ENCODE assay signal across 8 mouse cellular contexts in genomic region chr4:133074894-133075572, GRCm38 (mm10). TPM values are rescaled to one million over a fixed set of nuclear protein-coding genes. Genes with fewer than 3 reads are reported as not detected.
DNase-seq lines count a peak whose midpoint lies in the region; ATAC-seq and TF ChIP-seq lines count a peak whose summit lies in the region.

No protein-coding gene starts in this region.

- TF ChIP-seq CTCF in hindbrain, postnatal 0 days (IDR thresholded peaks at IDR 0.05; ENCODE audit: low read depth) = no peak
- TF ChIP-seq CTCF in olfactory bulb, adult 2 months (IDR thresholded peaks at IDR 0.05; ENCODE audit: insufficient read depth, low read depth, low read length) = no peak

- peaks cover 66% of the 10 kb centered on the region for H3K36me3 ChIP-seq in forebrain, embryonic 10.5 days (replicated peaks)
- no peaks in the 10 kb centered on the region; the same call in 1 of the 2 replicates for H3K36me3 ChIP-seq in forebrain, embryonic 11.5 days (ENCODE audit: control insufficient read depth, insufficient read depth, low read length)
- peaks cover 43% of the 10 kb centered on the region for H3K36me3 ChIP-seq in midbrain, embryonic 10.5 days
- no peaks in the 10 kb centered on the region for H3K36me3 ChIP-seq in midbrain, embryonic 11.5 days (ENCODE audit: control insufficient read depth, insufficient read depth, low read length)
- H3K36me3 ChIP-seq in hindbrain, postnatal 0 days (ENCODE audit: insufficient read depth, low read length) = peaks cover 14% of the 10 kb centered on the region

- H3K4me3 ChIP-seq in forebrain, embryonic 10.5 days = no peak overlapping the region
- H3K4me3 ChIP-seq in forebrain, embryonic 11.5 days (ENCODE audit: low read depth, low read length) = no peak overlapping the region
- no peak overlapping the region for H3K4me3 ChIP-seq in midbrain, embryonic 10.5 days
- no peak overlapping the region for H3K4me3 ChIP-seq in midbrain, embryonic 11.5 days (ENCODE audit: low read depth, low read length)
- H3K4me3 ChIP-seq in hindbrain, postnatal 0 days (ENCODE audit: low read length) = no peak overlapping the region
- no peak overlapping the region for H3K4me3 ChIP-seq in olfactory bulb, adult 2 months (ENCODE audit: insufficient read depth, low read depth, low read length)

- peak overlapping the region; percentile 64 for H3K27ac ChIP-seq in forebrain, embryonic 10.5 days
- no peak overlapping the region for H3K27ac ChIP-seq in forebrain, embryonic 11.5 days (ENCODE audit: low read depth, low read length)
- H3K27ac ChIP-seq in midbrain, embryonic 10.5 days (replicated peaks) = peak overlapping the region; percentile 76
- H3K27ac ChIP-seq in midbrain, embryonic 11.5 days (ENCODE audit: low read depth, low read length) = no peak overlapping the region
- peak overlapping the region; percentile 86 for H3K27ac ChIP-seq in hindbrain, postnatal 0 days
- H3K27ac ChIP-seq in olfactory bulb, adult 2 months (ENCODE audit: insufficient read depth, low read depth, low read length) = peak overlapping the region; percentile 38; the same call in 1 of the 2 replicates

- TF ChIP-seq POLR2A in olfactory bulb, adult 2 months (IDR thresholded peaks at IDR 0.05; ENCODE audit: insufficient read depth, low read depth, low read length) = no peak

- no peak for ATAC-seq in forebrain, embryonic 11.5 days (replicated peaks; ENCODE audit: low FRiP score)
- no peak for ATAC-seq in midbrain, embryonic 11.5 days (ENCODE audit: low FRiP score)
- peak; percentile 22; the same call in 1 of the 2 replicates for ATAC-seq in hindbrain, postnatal 0 days

- no peaks in the 10 kb centered on the region for H3K27me3 ChIP-seq in forebrain, embryonic 10.5 days (ENCODE audit: poor library complexity, severe bottlenecking)
- H3K27me3 ChIP-seq in forebrain, embryonic 11.5 days (ENCODE audit: control insufficient read depth, insufficient read depth, low read length) = no peaks in the 10 kb centered on the region
- no peaks in the 10 kb centered on the region; the same call in 1 of the 2 replicates for H3K27me3 ChIP-seq in midbrain, embryonic 10.5 days (ENCODE audit: low read depth, poor library complexity, severe bottlenecking)
- H3K27me3 ChIP-seq in midbrain, embryonic 11.5 days (ENCODE audit: control insufficient read depth, insufficient read depth, low read length) = no peaks in the 10 kb centered on the region
- no peaks in the 10 kb centered on the region for H3K27me3 ChIP-seq in hindbrain, postnatal 0 days (ENCODE audit: insufficient read depth, low read length)

- no peak overlapping the region for H3K9ac ChIP-seq in forebrain, embryonic 11.5 days (ENCODE audit: low read length)
- no peak overlapping the region for H3K9ac ChIP-seq in midbrain, embryonic 11.5 days (ENCODE audit: low read length)
- H3K9ac ChIP-seq in hindbrain, postnatal 0 days (replicated peaks; ENCODE audit: low read length) = peak overlapping the region; percentile 2; the same call in 1 of the 2 replicates

- no peak for DNase-seq in forebrain, embryonic 10.5 days (ENCODE audit: extremely low spot score, low spot score)
- DNase-seq in forebrain, embryonic 11.5 days (ENCODE audit: low spot score) = no peak
- no peak for DNase-seq in midbrain, embryonic 10.5 days (ENCODE audit: low spot score)
- DNase-seq in midbrain, embryonic 11.5 days (ENCODE audit: low spot score, missing footprints) = no peak
- DNase-seq in hindbrain, postnatal 0 days (ENCODE audit: low spot score) = peak; percentile 78
- no peak for DNase-seq in kidney, adult 11 months
- DNase-seq in left cerebral cortex, adult 11 months (ENCODE audit: low spot score) = no peak

- H3K9me3 ChIP-seq in forebrain, embryonic 10.5 days = no peaks in the 10 kb centered on the region
- no peaks in the 10 kb centered on the region for H3K9me3 ChIP-seq in forebrain, embryonic 11.5 days (ENCODE audit: control insufficient read depth, low read length)
- H3K9me3 ChIP-seq in midbrain, embryonic 10.5 days (replicated peaks) = no peaks in the 10 kb centered on the region
- no peaks in the 10 kb centered on the region for H3K9me3 ChIP-seq in midbrain, embryonic 11.5 days (ENCODE audit: control insufficient read depth, low read length)
- H3K9me3 ChIP-seq in hindbrain, postnatal 0 days (ENCODE audit: low read length) = no peaks in the 10 kb centered on the region

- 71% methylated on average over 8 of the region's 8 CpGs for WGBS in forebrain, embryonic 10.5 days
- 64% methylated on average over 8 of the region's 8 CpGs for WGBS in forebrain, embryonic 11.5 days
- 65% methylated on average over 8 of the region's 8 CpGs for WGBS in midbrain, embryonic 10.5 days
- WGBS in midbrain, embryonic 11.5 days = 67% methylated on average over 8 of the region's 8 CpGs
- 26% methylated on average over 8 of the region's 8 CpGs for WGBS in hindbrain, postnatal 0 days
- WGBS in olfactory bulb, adult 2 months = 49% methylated on average over 8 of the region's 8 CpGs

- peaks cover 76% of the 10 kb centered on the region for H3K4me1 ChIP-seq in forebrain, embryonic 10.5 days
- H3K4me1 ChIP-seq in forebrain, embryonic 11.5 days (replicated peaks; ENCODE audit: control insufficient read depth, insufficient read depth, low read length) = peaks cover 18% of the 10 kb centered on the region
- peaks cover 86% of the 10 kb centered on the region for H3K4me1 ChIP-seq in midbrain, embryonic 10.5 days
- H3K4me1 ChIP-seq in midbrain, embryonic 11.5 days (ENCODE audit: control insufficient read depth, insufficient read depth, low read length) = peaks cover 24% of the 10 kb centered on the region
- peaks cover 22% of the 10 kb centered on the region for H3K4me1 ChIP-seq in hindbrain, postnatal 0 days (ENCODE audit: insufficient read depth, low read length)
- peaks cover 41% of the 10 kb centered on the region for H3K4me1 ChIP-seq in olfactory bulb, adult 2 months (ENCODE audit: control insufficient read depth, insufficient read depth, low read length)

- no peak overlapping the region for H3K4me2 ChIP-seq in forebrain, embryonic 11.5 days (ENCODE audit: low read depth, low read length, severe bottlenecking)
- H3K4me2 ChIP-seq in midbrain, embryonic 11.5 days = no peak overlapping the region
- H3K4me2 ChIP-seq in hindbrain, postnatal 0 days (ENCODE audit: low read depth, low read length) = no peak overlapping the region

RNA-seq across cellular contexts. Expression of gene Wasf2, which starts 55.3 kb away (rescaled TPM):
- 47.4 and 49.1 TPM in 2 replicates for polyA plus RNA-seq in forebrain, embryonic 10.5 days (2016; fragmentation: Nextera tagmentation; extraction: Ambion mirVana)
- 28.8 and 33.2 TPM in 2 replicates for polyA plus RNA-seq in forebrain, embryonic 11.5 days (2014; fragmentation: Nextera tagmentation; extraction: Ambion mirVana)
- 48.3 and 50.3 TPM in 2 replicates for polyA plus RNA-seq in midbrain, embryonic 10.5 days (2016; fragmentation: Nextera tagmentation; extraction: Ambion mirVana)
- polyA plus RNA-seq in midbrain, embryonic 11.5 days (2014; fragmentation: Nextera tagmentation; extraction: Ambion mirVana) = 38.3 and 40.1 TPM in 2 replicates
- 14.1 and 14.7 TPM in 2 replicates for total RNA-seq in hindbrain, postnatal 0 days (2014; rRNA removed)
- polyA plus RNA-seq in hindbrain, postnatal 0 days (2015; fragmentation: Nextera tagmentation; extraction: Ambion mirVana) = 27.5 and 32.3 TPM in 2 replicates
- polyA plus RNA-seq in olfactory bulb, adult 2 months (2012; ENCODE audit: insufficient read depth, insufficient read length, low replicate concordance, missing spikeins) = not detected in 2 replicates

Comparison
In these comparisons a context has a peak if more than half of its experiments do, and no peak if none do; other contexts are left out.
1. H3K27ac ChIP-seq: peak in forebrain, embryonic 10.5 days (single experiment), midbrain, embryonic 10.5 days (single experiment), hindbrain, postnatal 0 days (single experiment) and olfactory bulb, adult 2 months (single experiment); none in forebrain, embryonic 11.5 days (single experiment) and midbrain, embryonic 11.5 days (single experiment).
2. RNA of gene Wasf2, which starts 55.3 kb away (polyA plus RNA-seq): 48.3 to 50.3 TPM in midbrain, embryonic 10.5 days, 47.4 to 49.1 TPM in forebrain, embryonic 10.5 days, 38.3 to 40.1 TPM in midbrain, embryonic 11.5 days, 28.8 to 33.2 TPM in forebrain, embryonic 11.5 days and 27.5 to 32.3 TPM in hindbrain, postnatal 0 days; not detected in olfactory bulb, adult 2 months; every median in the first group is over 10 times any median in the second.